Mouse (Mus musculus) CH12.LX (cell line): ENCODE measurements at regions not wholly inside any gene's neighbourhood (a gene's known extent, or its start where the extent isn't known, plus 50 kb on each side); places are given as distances from the start of the nearest gene placed in this dataset.
"Not testable (repeated sequence)": the region's sequence is repeated elsewhere in the genome, so short reads cannot be mapped to it uniquely, and the experiment has no call there.

Experiments used
- DNase-seq: peaks from one replicate; pipeline ENCODE4 v3.0.0-alpha.2; 2013; ENCODE audit errors: extremely low read depth
- H3K27ac ChIP-seq: 2 replicates; pipeline ENCODE4 v1.5.1; 2012; ENCODE audit warnings: low read depth, mild to moderate bottlenecking, control low read depth, moderate library complexity; ENCODE audit not compliant: insufficient read depth
- H3K27me3 ChIP-seq: replicated peaks from 2 replicates; pipeline ENCODE3; 2012; ENCODE audit warnings: inconsistent platforms
- H3K36me3 ChIP-seq, 2 experiments: replicated peaks in 1 of 2; 2 replicates each; pipeline versions ENCODE3 to v1.6.1; 2012; ENCODE audit warnings: inconsistent platforms in 1 of 2, low read length in 1 of 2, mild to moderate bottlenecking in 1 of 2, mixed read lengths in 1 of 2, moderate library complexity in 1 of 2; ENCODE audit not compliant: control insufficient read depth in 1 of 2, insufficient read depth in 1 of 2
- H3K4me1 ChIP-seq, 2 experiments: 2 replicates each; pipeline ENCODE4 v1.6.1; 2012; ENCODE audit warnings: inconsistent platforms in 1 of 2, moderate library complexity in 1 of 2; ENCODE audit not compliant: insufficient read depth in 2 of 2, control insufficient read depth in 1 of 2
- H3K4me2 ChIP-seq: 2 replicates; pipeline ENCODE4 v1.6.1; 2012; ENCODE audit warnings: low read depth, mild to moderate bottlenecking, control low read depth; ENCODE audit not compliant: poor library complexity, insufficient read depth, severe bottlenecking
- H3K4me3 ChIP-seq, 3 experiments: fragments of 150-350 bp in 1 of 3; sonication (generic) in 1 of 3; replicated peaks in 1 of 3; 2 replicates each; pipeline versions ENCODE3 to v1.5.1; 2011 to 2012; ENCODE audit warnings: low read depth in 2 of 3, low read length in 2 of 3, mild to moderate bottlenecking in 2 of 3, moderate library complexity in 2 of 3, control low read depth in 1 of 3, improper control_type of control experiment in 1 of 3, inconsistent platforms in 1 of 3, mixed read lengths in 1 of 3; ENCODE audit not compliant: poor library complexity in 1 of 3
- H3K79me2 ChIP-seq: replicated peaks from 2 replicates; pipeline ENCODE4 v1.6.1; 2012; ENCODE audit warnings: mild to moderate bottlenecking, moderate library complexity; ENCODE audit not compliant: control insufficient read depth, poor library complexity, insufficient read depth, severe bottlenecking; ENCODE audit errors: extremely low read depth
- H3K9ac ChIP-seq: 2 replicates; pipeline ENCODE4 v1.6.1; 2012; ENCODE audit warnings: low read depth, mild to moderate bottlenecking, control low read depth, moderate library complexity; ENCODE audit not compliant: insufficient read depth
- H3K9me3 ChIP-seq: replicated peaks from 2 replicates; pipeline ENCODE3; 2012; ENCODE audit warnings: low read length, inconsistent platforms, mixed read lengths
- BHLHE40 ChIP-seq: IDR thresholded peaks from 2 replicates; pipeline ENCODE4 v1.6.1; 2011; ENCODE audit warnings: mild to moderate bottlenecking, low read depth, low read length, improper control_type of control experiment
- CHD1 ChIP-seq: IDR thresholded peaks from 2 replicates; pipeline ENCODE4 v1.6.1; 2012; ENCODE audit warnings: low read depth, low read length, improper control_type of control experiment, inconsistent platforms
- CHD2 ChIP-seq: IDR thresholded peaks from 2 replicates; pipeline ENCODE4 v1.6.1; 2011; ENCODE audit warnings: low read length, improper control_type of control experiment
- EP300 ChIP-seq: IDR thresholded peaks from 2 replicates; pipeline ENCODE4 v1.6.1; 2011; ENCODE audit warnings: low read length, improper control_type of control experiment
- ETS1 ChIP-seq: conservative IDR thresholded peaks from 2 replicates; pipeline ENCODE4 v1.6.1; 2012; ENCODE audit warnings: low read depth, mild to moderate bottlenecking, inconsistent platforms, low read length, improper control_type of control experiment, moderate library complexity
- GABPA ChIP-seq: IDR thresholded peaks from 2 replicates; pipeline ENCODE4 v1.6.1; 2012; ENCODE audit warnings: low read depth, low read length, improper control_type of control experiment, inconsistent platforms; ENCODE audit not compliant: insufficient replicate concordance
- KAT2A ChIP-seq: IDR thresholded peaks from 2 replicates; pipeline ENCODE4 v1.6.1; 2012; ENCODE audit warnings: low read length, improper control_type of control experiment, inconsistent platforms; ENCODE audit not compliant: insufficient replicate concordance
- MAFK ChIP-seq: IDR thresholded peaks from 2 replicates; pipeline ENCODE4 v1.6.1; 2011; ENCODE audit warnings: low read length, improper control_type of control experiment; ENCODE audit not compliant: insufficient replicate concordance
- MAZ ChIP-seq: IDR thresholded peaks from 2 replicates; pipeline ENCODE4 v1.6.1; 2012; ENCODE audit warnings: low read depth, mild to moderate bottlenecking, inconsistent platforms, low read length, improper control_type of control experiment, moderate library complexity
- MEF2A ChIP-seq: IDR thresholded peaks from 2 replicates; pipeline ENCODE4 v1.6.1; 2014; ENCODE audit warnings: low read depth, mild to moderate bottlenecking, inconsistent platforms, low read length, improper control_type of control experiment, borderline replicate concordance
- MXI1 ChIP-seq: IDR thresholded peaks from 2 replicates; pipeline ENCODE4 v1.6.1; 2011; ENCODE audit warnings: mild to moderate bottlenecking, low read depth, low read length, improper control_type of control experiment
- MYC ChIP-seq: IDR thresholded peaks from 2 replicates; pipeline ENCODE4 v1.6.1; 2011; ENCODE audit warnings: low read depth, mild to moderate bottlenecking, improper control_type of control experiment, low read length
- NELFE ChIP-seq: IDR thresholded peaks from 2 replicates; pipeline ENCODE4 v1.6.1; 2011; ENCODE audit warnings: low read depth, low read length, improper control_type of control experiment
- POLR2A ChIP-seq: IDR thresholded peaks from 2 replicates; pipeline ENCODE4 v1.6.1; 2011; ENCODE audit warnings: low read depth, mild to moderate bottlenecking, improper control_type of control experiment, low read length
- POLR2AphosphoS2 ChIP-seq: IDR thresholded peaks from 2 replicates; pipeline ENCODE4 v1.6.1; 2011; ENCODE audit warnings: low read depth, low read length, improper control_type of control experiment
- RCOR1 ChIP-seq: conservative IDR thresholded peaks from 2 replicates; pipeline ENCODE4 v1.6.1; 2012; ENCODE audit warnings: low read depth, mild to moderate bottlenecking, inconsistent platforms, low read length, improper control_type of control experiment
- SIN3A ChIP-seq: IDR thresholded peaks from 2 replicates; pipeline ENCODE4 v1.6.1; 2012; ENCODE audit warnings: low read length, improper control_type of control experiment, inconsistent platforms
- TCF12 ChIP-seq: IDR thresholded peaks from 2 replicates; pipeline ENCODE4 v1.6.1; 2014; ENCODE audit warnings: low read depth, mild to moderate bottlenecking, inconsistent platforms, low read length, improper control_type of control experiment
- ZKSCAN1 ChIP-seq: IDR thresholded peaks from 2 replicates; pipeline ENCODE4 v1.6.1; 2012; ENCODE audit warnings: low read depth, inconsistent platforms, low read length, improper control_type of control experiment, borderline replicate concordance
- ZMIZ1 ChIP-seq: IDR thresholded peaks from 2 replicates; pipeline ENCODE4 v1.6.1; 2012; ENCODE audit warnings: low read depth, mild to moderate bottlenecking, inconsistent platforms, low read length, improper control_type of control experiment
- ZNF384 ChIP-seq: IDR thresholded peaks from 2 replicates; pipeline ENCODE4 v1.6.1; 2012; ENCODE audit warnings: low read depth, low read length, improper control_type of control experiment, inconsistent platforms
- dilution Hi-C: fragments of 300-500 bp; cut with MboI; formaldehyde crosslinking; loops from 2 replicates; pipeline ENCODE4 v1.14.3; 2020; ENCODE audit warnings: low sequenced_read_pairs; ENCODE audit not compliant: extremely low pct_unique_long_range_greater_than_20kb, extremely low pct_ligation_motif_present
- in situ Hi-C: fragments of 300-500 bp; cut with MboI; formaldehyde crosslinking; loops from 3 replicates; pipeline ENCODE4 v1.14.3; 2019; ENCODE audit warnings: low sequenced_read_pairs, low pct_ligation_motif_present, low pct_unique_long_range_greater_than_20kb, mixed read lengths

DNA sequence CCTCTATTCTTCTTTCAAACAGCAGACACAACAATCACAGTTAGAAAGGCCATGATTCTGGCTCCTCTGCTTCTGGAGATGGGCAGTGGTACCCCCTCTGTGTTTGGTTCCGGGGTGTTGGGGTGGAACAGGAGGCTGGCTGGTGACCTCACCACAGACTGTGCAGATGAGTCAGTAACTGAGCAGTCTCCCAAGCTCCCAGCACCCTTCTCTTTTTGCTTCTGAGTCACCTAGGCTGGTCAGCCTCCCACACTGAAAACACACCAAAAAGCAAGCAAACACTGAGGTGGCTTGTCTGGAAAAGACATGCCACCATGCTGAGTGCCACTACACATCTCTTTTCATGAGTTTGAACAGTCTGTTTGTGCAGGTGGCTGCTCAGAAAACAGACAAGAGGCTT, 185.1 kb upstream of the Slc7a14 start:
- dilution Hi-C loops = no loop called here
- H3K36me3 ChIP-seq = no peaks in the 10 kb centered on the region
- H3K27me3 ChIP-seq = no peaks in the 10 kb centered on the region
- no peak overlapping the region for H3K27ac ChIP-seq
- TF ChIP-seq RCOR1 (no peak), KAT2A (no peak), ZMIZ1 (no peak), SIN3A (no peak), ZKSCAN1 (no peak), MYC (no peak), TCF12 (no peak), MAFK (no peak), MEF2A (no peak), ETS1 (no peak), POLR2AphosphoS2 (no peak), CHD1 (no peak), MAZ (no peak), MXI1 (no peak)
- H3K4me3 ChIP-seq = no peak overlapping the region
- H3K79me2 ChIP-seq = no peaks in the 10 kb centered on the region
- H3K9me3 ChIP-seq = peaks cover 11% of the 10 kb centered on the region
- no peaks in the 10 kb centered on the region for H3K4me1 ChIP-seq
- no peak overlapping the region for H3K4me2 ChIP-seq
- no peak overlapping the region for H3K9ac ChIP-seq
- in situ Hi-C loops = no loop called here
- DNase-seq = no peak

DNA sequence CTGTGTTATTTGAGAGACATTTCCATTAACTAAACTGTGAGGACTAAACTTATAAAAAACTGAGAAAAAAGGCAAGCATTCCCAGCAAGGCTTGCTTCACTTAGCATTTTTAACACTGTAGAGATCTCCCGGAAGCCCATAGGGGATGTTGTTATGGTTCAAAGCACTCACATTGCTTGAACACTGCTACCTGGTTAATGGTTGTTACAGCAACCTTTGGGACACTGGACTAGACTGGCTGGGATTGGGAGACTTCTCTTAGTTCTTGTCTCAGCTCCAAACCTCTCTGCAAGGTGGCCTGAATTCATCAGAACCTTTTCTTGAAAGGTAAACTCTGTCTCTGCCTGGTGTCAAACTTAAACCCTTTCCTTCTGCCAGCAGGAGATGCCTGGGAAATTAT, 184.5 kb upstream of the Slc7a14 start:
- TF ChIP-seq TCF12 (no peak), POLR2A (no peak), CHD2 (no peak), GABPA (no peak), POLR2AphosphoS2 (no peak), BHLHE40 (no peak), EP300 (no peak), ZNF384 (no peak), MXI1 (no peak), NELFE (no peak)
- no peak overlapping the region for H3K9ac ChIP-seq
- no peak overlapping the region for H3K4me3 ChIP-seq
- peaks cover 11% of the 10 kb centered on the region for H3K9me3 ChIP-seq
- DNase-seq = no peak
- H3K27me3 ChIP-seq = no peaks in the 10 kb centered on the region
- H3K36me3 ChIP-seq = no peaks in the 10 kb centered on the region
- no peak overlapping the region for H3K4me2 ChIP-seq
- in situ Hi-C loops (no loop called here), dilution Hi-C loops (no loop called here)
- H3K4me1 ChIP-seq = no peaks in the 10 kb centered on the region
- H3K27ac ChIP-seq = no peak overlapping the region
- no peaks in the 10 kb centered on the region for H3K79me2 ChIP-seq

DNA sequence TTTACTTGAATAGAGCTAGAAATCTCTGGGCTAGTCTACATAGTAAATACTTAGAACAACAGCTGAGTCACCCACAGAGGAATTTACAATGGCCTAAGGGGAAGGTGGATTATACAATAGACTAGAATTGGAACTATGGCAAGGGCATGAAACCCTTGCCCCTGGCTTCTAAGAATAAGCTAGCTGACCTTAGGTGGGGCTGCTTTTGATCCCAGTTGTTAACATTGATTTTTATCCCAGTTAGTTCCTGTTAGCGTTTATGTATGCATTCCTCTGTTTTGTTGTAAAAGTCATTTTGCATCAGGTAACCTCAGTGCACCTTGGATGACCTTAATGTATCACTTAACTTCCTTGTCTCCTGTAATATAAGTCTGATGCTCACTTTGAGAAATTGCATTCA, 181.6 kb upstream of the Slc7a14 start:
- H3K9ac ChIP-seq, dilution Hi-C loops, in situ Hi-C loops, DNase-seq, H3K79me2 ChIP-seq, H3K4me2 ChIP-seq, H3K36me3 ChIP-seq, H3K4me1 ChIP-seq, H3K4me3 ChIP-seq, H3K27me3 ChIP-seq, H3K27ac ChIP-seq: not testable (repeated sequence)
- H3K9me3 ChIP-seq = peaks cover 11% of the 10 kb centered on the region
